14 mouse cellular contexts compared by ENCODE assay signal in the genomic region with DNA sequence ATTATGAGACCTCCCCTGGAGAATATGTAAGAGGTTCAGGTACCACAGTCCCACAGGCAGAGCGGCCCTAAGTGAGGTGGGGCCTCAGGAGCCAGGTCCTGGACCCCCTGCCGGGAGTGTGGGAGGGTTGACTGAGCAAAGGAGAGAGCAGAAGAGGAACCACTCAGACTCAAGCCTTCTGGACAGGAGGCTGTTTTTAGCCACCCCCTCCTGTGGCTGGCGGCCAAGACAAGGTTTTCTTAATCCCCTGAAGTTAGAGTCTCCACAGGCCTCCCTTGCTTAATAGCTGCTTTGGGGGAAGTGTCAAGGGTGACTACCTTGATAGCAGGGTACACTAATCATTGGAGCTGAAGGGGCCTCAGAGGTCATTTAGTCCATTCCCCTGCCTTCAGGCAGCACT. TPM values are rescaled to one million over a fixed set of nuclear protein-coding genes. Genes with fewer than 3 reads are reported as not detected.
DNase-seq lines count a peak whose midpoint lies in the region; ATAC-seq and TF ChIP-seq lines count a peak whose summit lies in the region.
"Had no signal": no experiment of that assay in that cellular context is flagged by ENCODE, and none has a peak within 500 bp of the region (broad histone marks: within the 10 kb centered on the region; RNA-seq: fewer than 3 reads in every experiment).

No protein-coding gene starts in this region.

- DNase-seq in heart, postnatal 14 days, result no peak
- DNase-seq in midbrain, embryonic 10.5 days (ENCODE audit: low spot score), result no peak
- no peak for DNase-seq in midbrain, embryonic 11.5 days (ENCODE audit: low spot score, missing footprints)
- DNase-seq in retina, postnatal 1 day, result no peak
- DNase-seq: spleen, adult 18-20 months had no signal

- H3K4me1 ChIP-seq in heart, embryonic 13.5 days, result peaks cover 36% of the 10 kb centered on the region
- peaks cover 36% of the 10 kb centered on the region for H3K4me1 ChIP-seq in midbrain, embryonic 10.5 days
- peaks cover 18% of the 10 kb centered on the region for H3K4me1 ChIP-seq in midbrain, embryonic 11.5 days (ENCODE audit: control insufficient read depth, insufficient read depth, low read length)
- H3K4me1 ChIP-seq in bone marrow, adult 2 months (ENCODE audit: control insufficient read depth, insufficient read depth, low read length), result peaks cover 3% of the 10 kb centered on the region; the same call in 1 of the 2 replicates

- H3K27me3 ChIP-seq in heart, embryonic 13.5 days (replicated peaks), result no peaks in the 10 kb centered on the region
- H3K27me3 ChIP-seq in midbrain, embryonic 10.5 days (ENCODE audit: low read depth, poor library complexity, severe bottlenecking), result peaks cover 20% of the 10 kb centered on the region
- H3K27me3 ChIP-seq in midbrain, embryonic 11.5 days (ENCODE audit: control insufficient read depth, insufficient read depth, low read length), result no peaks in the 10 kb centered on the region
- H3K27me3 ChIP-seq: embryonic facial prominence, embryonic 12.5 days; limb, embryonic 15.5 days; megakaryocyte, embryonic 14.5 days; neural tube, embryonic 13.5 days had no signal

- peak overlapping the region; percentile 41; the same call in 1 of the 2 replicates for H3K9ac ChIP-seq in heart, embryonic 13.5 days
- no peak overlapping the region for H3K9ac ChIP-seq in midbrain, embryonic 11.5 days (ENCODE audit: low read length)
- H3K9ac ChIP-seq: embryonic facial prominence, embryonic 12.5 days; limb, embryonic 15.5 days; neural tube, embryonic 13.5 days had no signal

- no peak for ATAC-seq in heart, embryonic 13.5 days (ENCODE audit: extremely low read depth, insufficient number of reproducible peaks, low FRiP score, low TSS enrichment)
- no peak for ATAC-seq in midbrain, embryonic 11.5 days (ENCODE audit: low FRiP score)
- peak; percentile 69 for ATAC-seq in megakaryocyte, adult 5-6 weeks (ENCODE audit: poor library complexity, severe bottlenecking)
- no peak for ATAC-seq in monocyte, adult 5-6 weeks (replicated peaks; ENCODE audit: insufficient number of reproducible peaks, low FRiP score, low TSS enrichment, poor library complexity, severe bottlenecking)

- H3K4me3 ChIP-seq in heart, embryonic 13.5 days, result no peak overlapping the region
- no peak overlapping the region for H3K4me3 ChIP-seq in midbrain, embryonic 10.5 days
- no peak overlapping the region for H3K4me3 ChIP-seq in midbrain, embryonic 11.5 days (ENCODE audit: low read depth, low read length)
- no peak overlapping the region for H3K4me3 ChIP-seq in bone marrow, adult 2 months (replicated peaks; ENCODE audit: control insufficient read depth, low read depth, low read length)
- H3K4me3 ChIP-seq: embryonic facial prominence, embryonic 12.5 days; limb, embryonic 15.5 days; megakaryocyte, embryonic 14.5 days; neural tube, embryonic 13.5 days had no signal

- TF ChIP-seq POLR2A in bone marrow, adult 2 months (IDR thresholded peaks at IDR 0.05; ENCODE audit: borderline replicate concordance, control insufficient read depth, low read depth, low read length), result no peak

- no peak overlapping the region for H3K4me2 ChIP-seq in heart, embryonic 13.5 days
- no peak overlapping the region for H3K4me2 ChIP-seq in midbrain, embryonic 11.5 days
- H3K4me2 ChIP-seq: embryonic facial prominence, embryonic 12.5 days; limb, embryonic 15.5 days; neural tube, embryonic 13.5 days had no signal

- intact Hi-C loops in heart, postnatal 14 days (cut with DNase I), result no loop called here

- peak overlapping the region; percentile 43 for H3K27ac ChIP-seq in heart, embryonic 13.5 days (replicated peaks)
- H3K27ac ChIP-seq in midbrain, embryonic 10.5 days (replicated peaks), result 0 out of 2 replicates have a peak overlapping the region, but pooled peaks have one; percentile 13
- H3K27ac ChIP-seq in midbrain, embryonic 11.5 days (ENCODE audit: low read depth, low read length), result no peak overlapping the region
- H3K27ac ChIP-seq in bone marrow, adult 2 months (ENCODE audit: control insufficient read depth, insufficient read depth, low read depth, low read length, poor library complexity), result peak overlapping the region; percentile 72
- H3K27ac ChIP-seq: embryonic facial prominence, embryonic 12.5 days; limb, embryonic 15.5 days; neural tube, embryonic 13.5 days had no signal

- H3K36me3 ChIP-seq in heart, embryonic 13.5 days, result no peaks in the 10 kb centered on the region
- no peaks in the 10 kb centered on the region for H3K36me3 ChIP-seq in midbrain, embryonic 10.5 days
- H3K36me3 ChIP-seq in midbrain, embryonic 11.5 days (ENCODE audit: control insufficient read depth, insufficient read depth, low read length), result no peaks in the 10 kb centered on the region
- H3K36me3 ChIP-seq: embryonic facial prominence, embryonic 12.5 days; G1E; limb, embryonic 15.5 days; neural tube, embryonic 13.5 days had no signal

- 11% methylated on average over 3 of the region's 3 CpGs for WGBS in heart, embryonic 13.5 days
- WGBS in midbrain, embryonic 10.5 days, result 31% methylated on average over 3 of the region's 3 CpGs
- WGBS in midbrain, embryonic 11.5 days, result 17% methylated on average over 3 of the region's 3 CpGs
- 15% methylated on average over 3 of the region's 3 CpGs for WGBS in bone marrow, adult 2 months

- TF ChIP-seq CTCF in bone marrow, adult 2 months (IDR thresholded peaks at IDR 0.05; ENCODE audit: control insufficient read depth, insufficient read depth, low read length), result no peak

- H3K9me3 ChIP-seq in heart, embryonic 13.5 days, result no peaks in the 10 kb centered on the region
- no peaks in the 10 kb centered on the region for H3K9me3 ChIP-seq in midbrain, embryonic 10.5 days (replicated peaks)
- H3K9me3 ChIP-seq in midbrain, embryonic 11.5 days (ENCODE audit: control insufficient read depth, low read length), result no peaks in the 10 kb centered on the region
- H3K9me3 ChIP-seq: embryonic facial prominence, embryonic 12.5 days; G1E; limb, embryonic 15.5 days; megakaryocyte, embryonic 14.5 days; neural tube, embryonic 13.5 days had no signal

RNA-seq across cellular contexts. Expression of a gene that starts 27.3 kb away (rescaled TPM):
- 19.7 and 24.5 TPM in 2 replicates for polyA plus RNA-seq in heart, embryonic 13.5 days (2015; fragmentation: Nextera tagmentation; extraction: Ambion mirVana)
- total RNA-seq in heart, postnatal 14 days (2021), result 100 to 1,000 TPM; 188 to 191 TPM
- 31.8 and 31.9 TPM in 2 replicates for polyA plus RNA-seq in midbrain, embryonic 10.5 days (2016; fragmentation: Nextera tagmentation; extraction: Ambion mirVana)
- 4.1 and 4.5 TPM in 2 replicates for polyA plus RNA-seq in midbrain, embryonic 11.5 days (2014; fragmentation: Nextera tagmentation; extraction: Ambion mirVana)
- 19.2 and 34.2 TPM in 2 replicates for polyA plus RNA-seq in bone marrow, adult 2 months (2011; ENCODE audit: insufficient read depth, insufficient read length, low replicate concordance, missing spikeins)
- total RNA-seq in megakaryocyte, adult 5-6 weeks (2015), result 2.2 and 2.4 TPM in 2 replicates
- total RNA-seq in megakaryocyte, adult 5-6 weeks (2017), result 0.94 and 1.2 TPM in 2 replicates
- 29.5 to 34.2 TPM (median 34.2 TPM) in 3 replicates for total RNA-seq in monocyte, adult 5-6 weeks (2017)

RNA-seq across cellular contexts. Expression of a gene that starts 44.9 kb away (rescaled TPM):
- polyA plus RNA-seq in heart, embryonic 13.5 days (2015; fragmentation: Nextera tagmentation; extraction: Ambion mirVana), result 22.9 and 23.7 TPM in 2 replicates
- 10 to 100 TPM; 34.7 to 35.7 TPM for total RNA-seq in heart, postnatal 14 days (2021)
- polyA plus RNA-seq in midbrain, embryonic 10.5 days (2016; fragmentation: Nextera tagmentation; extraction: Ambion mirVana), result 27.3 and 27.6 TPM in 2 replicates
- 21.0 and 22.4 TPM in 2 replicates for polyA plus RNA-seq in midbrain, embryonic 11.5 days (2014; fragmentation: Nextera tagmentation; extraction: Ambion mirVana)
- polyA plus RNA-seq in bone marrow, adult 2 months (2011; ENCODE audit: insufficient read depth, insufficient read length, low replicate concordance, missing spikeins), result 15.4 and 20.5 TPM in 2 replicates
- total RNA-seq in megakaryocyte, adult 5-6 weeks (2015), result 21.9 and 26.0 TPM in 2 replicates
- total RNA-seq in megakaryocyte, adult 5-6 weeks (2017), result 17.3 and 18.5 TPM in 2 replicates
- total RNA-seq in monocyte, adult 5-6 weeks (2017), result 29.6 to 41.9 TPM (median 30.0 TPM) in 3 replicates
